Mouse (Mus musculus): Measurements from ENCODE around the gene Efcab11. TPM values are rescaled to one million over a fixed set of nuclear protein-coding genes. Genes with fewer than 3 reads are reported as not detected.
A peak's percentile ranks its signal among the peaks of the same experiment; 100 is the strongest.
"Not testable (repeated sequence)": the region's sequence is repeated elsewhere in the genome, so short reads cannot be mapped to it uniquely, and the experiment has no call there.

Efcab11 gene
- polyA plus RNA-seq, 1 experiment from 2014 or later, result 12.5 TPM

DNA sequence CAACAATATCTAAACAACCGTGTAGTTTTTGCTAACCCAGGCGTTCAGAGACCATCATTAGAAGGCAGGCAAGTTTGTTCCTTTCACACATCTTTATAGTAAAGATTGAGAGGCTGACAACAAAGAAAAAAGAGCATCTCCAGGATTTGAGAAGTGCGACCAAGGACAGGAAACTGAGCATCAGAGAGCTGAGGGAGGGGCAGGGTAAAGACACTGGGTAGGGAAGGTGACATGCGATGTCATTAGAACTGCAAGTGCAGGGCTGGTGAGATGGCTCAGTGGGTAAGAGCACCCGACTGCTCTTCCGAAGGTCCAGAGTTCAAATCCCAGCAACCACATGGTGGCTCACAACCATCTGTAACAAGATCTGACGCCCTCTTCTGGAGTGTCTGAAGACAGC is 77.5 kb downstream of the Efcab11 start:
- H3K4me3 ChIP-seq (ENCODE audit: low read depth, low read length); H3K9me3 ChIP-seq (replicated peaks; ENCODE audit: control insufficient read depth, low read length); H3K36me3 ChIP-seq (ENCODE audit: control insufficient read depth, insufficient read depth, low read length); ATAC-seq; H3K9ac ChIP-seq (ENCODE audit: low read length); H3K27me3 ChIP-seq (replicated peaks; ENCODE audit: control insufficient read depth, insufficient read depth, low read length); H3K27ac ChIP-seq (ENCODE audit: low read depth, low read length); H3K4me2 ChIP-seq (ENCODE audit: low read length); DNase-seq (ENCODE audit: low spot score); H3K4me1 ChIP-seq (ENCODE audit: control insufficient read depth, insufficient read depth, low read length): not testable (repeated sequence)
- WGBS, result 94% methylated on average over 7 of the region's 7 CpGs

DNA sequence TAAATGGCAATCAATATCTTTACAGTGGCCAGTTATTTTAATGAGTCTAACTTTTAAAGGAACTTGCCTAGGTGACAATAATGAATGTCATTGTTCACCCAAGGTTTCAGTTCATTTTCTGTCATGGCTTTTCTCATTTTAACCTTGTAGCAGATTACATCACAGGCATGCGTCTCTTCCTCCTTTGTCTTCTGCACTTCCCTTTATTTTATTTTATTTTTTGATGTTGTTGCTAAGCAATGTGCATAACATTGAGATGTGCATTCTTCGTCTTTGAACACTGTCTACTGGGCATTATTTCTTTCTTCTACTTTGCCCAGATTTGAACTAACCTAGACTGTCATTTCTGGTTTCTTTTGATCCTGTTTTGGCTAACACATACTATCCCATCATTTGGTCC is 88.3 kb downstream of the Efcab11 start:
- H3K4me1 ChIP-seq (ENCODE audit: control insufficient read depth, insufficient read depth, low read length), result no peaks in the 10 kb centered on the region
- WGBS, result 73% methylated on average over 2 of the region's 2 CpGs
- no peak overlapping the region for H3K27ac ChIP-seq (ENCODE audit: low read depth, low read length)
- no peaks in the 10 kb centered on the region for H3K9me3 ChIP-seq (replicated peaks; ENCODE audit: control insufficient read depth, low read length)
- no peaks in the 10 kb centered on the region for H3K27me3 ChIP-seq (replicated peaks; ENCODE audit: control insufficient read depth, insufficient read depth, low read length)
- ATAC-seq (no peak), DNase-seq (ENCODE audit: low spot score) (no peak)
- no peak overlapping the region for H3K4me3 ChIP-seq (ENCODE audit: low read depth, low read length)
- no peaks in the 10 kb centered on the region for H3K36me3 ChIP-seq (ENCODE audit: control insufficient read depth, insufficient read depth, low read length)
- no peak overlapping the region for H3K4me2 ChIP-seq (ENCODE audit: low read length)
- H3K9ac ChIP-seq (ENCODE audit: low read length), result no peak overlapping the region

DNA sequence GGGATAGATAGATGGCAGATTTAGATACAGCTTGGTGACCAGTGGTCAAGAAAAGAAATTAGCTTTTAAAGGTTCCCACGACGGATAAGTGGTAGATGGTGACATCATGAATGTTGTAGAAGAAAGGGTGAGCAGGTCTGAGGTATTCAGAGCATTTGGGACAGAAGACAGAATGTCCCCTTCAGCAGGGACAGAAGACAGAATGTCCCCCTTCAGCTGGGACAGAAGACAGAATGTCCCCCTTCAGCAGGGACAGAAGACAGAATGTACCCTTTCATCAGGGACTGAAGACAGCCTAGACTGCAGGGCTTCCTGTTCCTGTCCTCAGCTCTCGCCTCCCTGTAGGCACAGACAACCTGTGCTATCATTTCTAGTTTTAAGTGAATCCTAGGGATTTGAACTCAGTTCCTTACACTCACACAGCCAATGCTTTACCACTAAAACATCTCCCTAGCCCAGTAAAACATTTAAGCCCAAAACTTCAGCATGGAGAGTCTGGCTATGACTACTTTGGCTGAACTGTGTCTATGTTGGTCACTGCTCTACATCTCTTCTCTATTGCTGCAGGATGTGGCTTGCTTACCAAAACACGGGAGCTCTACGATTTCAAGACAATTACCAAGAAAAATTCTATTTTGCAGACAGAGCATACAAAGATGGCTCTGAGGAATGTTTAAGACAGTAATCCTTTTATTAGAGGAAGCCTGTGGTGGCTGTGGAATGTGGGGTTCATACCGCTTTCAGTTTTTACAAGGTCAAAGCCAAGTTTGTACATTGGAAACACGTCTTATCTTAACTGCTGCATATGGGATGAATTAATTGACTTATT is 89.2 kb downstream of the Efcab11 start:
- Histone ChIP-seq H3K9ac (ENCODE audit: low read length) (no peak overlapping the region), H3K27ac (ENCODE audit: low read depth, low read length) (no peak overlapping the region), H3K36me3 (ENCODE audit: control insufficient read depth, insufficient read depth, low read length) (no peaks in the 10 kb centered on the region), H3K4me2 (ENCODE audit: low read length) (no peak overlapping the region), H3K4me1 (ENCODE audit: control insufficient read depth, insufficient read depth, low read length) (no peaks in the 10 kb centered on the region), H3K4me3 (ENCODE audit: low read depth, low read length) (no peak overlapping the region), H3K9me3 (replicated peaks; ENCODE audit: control insufficient read depth, low read length) (no peaks in the 10 kb centered on the region), H3K27me3 (replicated peaks; ENCODE audit: control insufficient read depth, insufficient read depth, low read length) (no peaks in the 10 kb centered on the region)
- ATAC-seq, result no peak
- DNase-seq (ENCODE audit: low spot score), result no peak
- WGBS, result 88% methylated on average over 7 of the region's 7 CpGs

DNA sequence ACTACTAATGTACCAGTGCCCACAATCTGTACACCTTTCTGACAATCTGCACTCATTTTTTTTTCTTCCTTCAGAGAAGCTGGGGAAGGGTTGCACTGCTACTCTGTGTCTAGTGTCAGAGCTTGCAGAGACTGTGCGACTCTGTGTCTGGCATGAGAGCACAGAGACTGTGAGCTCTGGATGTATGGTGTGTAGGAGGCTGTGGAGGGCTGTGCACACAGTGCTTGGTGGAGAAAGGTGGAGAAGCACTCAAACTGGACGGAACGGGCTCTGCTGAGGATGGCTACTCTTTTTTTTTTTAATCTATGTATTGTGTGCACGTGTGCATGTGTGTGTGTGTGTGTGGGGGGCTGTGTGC is 90.1 kb downstream of the Efcab11 start:
- H3K36me3 ChIP-seq (ENCODE audit: control insufficient read depth, insufficient read depth, low read length), result no peaks in the 10 kb centered on the region
- no peak overlapping the region for H3K27ac ChIP-seq (ENCODE audit: low read depth, low read length)
- no peak overlapping the region for H3K4me3 ChIP-seq (ENCODE audit: low read depth, low read length)
- no peak overlapping the region for H3K9ac ChIP-seq (ENCODE audit: low read length)
- ATAC-seq, result no peak
- no peak overlapping the region for H3K4me2 ChIP-seq (ENCODE audit: low read length)
- H3K9me3 ChIP-seq (replicated peaks; ENCODE audit: control insufficient read depth, low read length), result no peaks in the 10 kb centered on the region
- no peak for DNase-seq (ENCODE audit: low spot score)
- no peaks in the 10 kb centered on the region for H3K27me3 ChIP-seq (replicated peaks; ENCODE audit: control insufficient read depth, insufficient read depth, low read length)
- 78% methylated on average over 4 of the region's 4 CpGs for WGBS
- H3K4me1 ChIP-seq (ENCODE audit: control insufficient read depth, insufficient read depth, low read length), result no peaks in the 10 kb centered on the region

DNA sequence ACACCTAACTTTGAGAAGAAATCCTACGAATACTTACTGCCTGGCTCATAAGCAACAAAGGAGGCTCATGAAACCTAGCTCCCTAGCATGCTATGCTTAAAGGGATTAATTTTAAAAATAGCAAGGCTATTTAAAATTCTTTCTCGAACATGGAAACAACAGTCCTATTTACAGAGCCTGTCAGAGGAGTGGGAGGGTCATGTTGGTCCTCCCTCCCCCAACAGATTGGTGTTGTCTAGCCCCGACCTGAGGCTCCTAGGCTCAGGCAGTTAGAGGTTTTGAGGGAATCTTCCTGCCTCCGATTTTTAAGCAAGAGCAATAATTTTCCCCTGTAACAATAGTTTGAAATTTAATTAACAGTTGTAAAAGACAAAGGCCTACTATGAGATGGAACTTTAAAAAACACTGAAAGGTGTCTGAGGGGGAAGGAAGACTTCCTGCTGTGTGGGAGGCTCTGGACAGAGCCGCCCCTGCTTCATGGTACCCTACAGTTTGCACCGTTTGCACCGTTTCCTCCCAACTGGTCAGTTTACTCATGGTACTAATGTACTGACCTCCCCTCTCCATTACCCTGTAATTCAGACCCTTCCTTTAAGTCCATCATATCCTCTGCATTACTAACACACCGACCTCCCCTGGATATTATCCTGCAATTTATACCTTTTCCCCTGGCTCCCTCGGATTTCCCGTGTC is 90.6 kb downstream of the Efcab11 start:
- DNase-seq (ENCODE audit: low spot score) (no peak), ATAC-seq (no peak)
- WGBS, result 41% methylated on average over 10 of the region's 10 CpGs
- H3K9me3 ChIP-seq (replicated peaks; ENCODE audit: control insufficient read depth, low read length), result no peaks in the 10 kb centered on the region
- no peak overlapping the region for H3K4me2 ChIP-seq (ENCODE audit: low read length)
- H3K36me3 ChIP-seq (ENCODE audit: control insufficient read depth, insufficient read depth, low read length), result no peaks in the 10 kb centered on the region
- H3K4me1 ChIP-seq (ENCODE audit: control insufficient read depth, insufficient read depth, low read length), result no peaks in the 10 kb centered on the region
- H3K27ac ChIP-seq (ENCODE audit: low read depth, low read length), result no peak overlapping the region
- no peaks in the 10 kb centered on the region for H3K27me3 ChIP-seq (replicated peaks; ENCODE audit: control insufficient read depth, insufficient read depth, low read length)
- H3K9ac ChIP-seq (ENCODE audit: low read length), result no peak overlapping the region
- H3K4me3 ChIP-seq (ENCODE audit: low read depth, low read length), result no peak overlapping the region

DNA sequence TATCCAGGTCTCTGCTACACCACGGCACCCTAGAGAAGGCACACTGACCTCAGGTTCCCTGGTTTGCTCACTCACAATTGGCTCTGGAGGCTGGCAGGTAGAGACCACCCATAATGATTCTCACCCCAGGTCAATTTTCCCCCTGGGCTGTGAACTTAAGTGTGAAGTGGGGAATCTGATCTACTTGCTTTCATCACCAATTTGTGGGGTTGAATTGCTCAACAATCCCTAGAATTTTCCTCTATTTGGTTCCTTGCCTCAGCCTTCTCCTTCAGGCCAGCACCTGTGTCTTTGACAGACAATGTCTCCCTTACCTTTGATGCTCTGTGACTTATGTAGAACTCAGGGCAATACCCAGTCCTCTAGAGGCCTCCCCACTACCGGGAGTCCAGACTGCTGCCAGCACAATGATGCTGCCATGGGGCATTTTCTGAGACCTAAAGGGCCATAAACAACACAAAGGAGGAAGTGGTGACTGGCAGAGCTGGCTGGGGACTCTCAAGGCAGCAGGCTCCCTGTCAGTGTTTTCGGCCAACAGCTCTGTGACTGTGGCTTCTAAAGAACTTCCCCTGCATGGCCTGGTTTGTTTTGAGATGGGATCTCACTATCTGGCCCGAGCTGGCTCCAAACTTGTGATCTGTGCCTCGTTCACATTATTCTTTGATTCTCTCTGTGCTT is 94.8 kb downstream of the Efcab11 start:
- no peak for ATAC-seq
- no peak overlapping the region for H3K4me3 ChIP-seq (ENCODE audit: low read depth, low read length)
- DNase-seq (ENCODE audit: low spot score), result no peak
- H3K9ac ChIP-seq (ENCODE audit: low read length), result no peak overlapping the region
- no peaks in the 10 kb centered on the region for H3K9me3 ChIP-seq (replicated peaks; ENCODE audit: control insufficient read depth, low read length)
- no peak overlapping the region for H3K27ac ChIP-seq (ENCODE audit: low read depth, low read length)
- H3K4me2 ChIP-seq (ENCODE audit: low read length), result no peak overlapping the region
- no peaks in the 10 kb centered on the region for H3K36me3 ChIP-seq (ENCODE audit: control insufficient read depth, insufficient read depth, low read length)
- 82% methylated on average over 5 of the region's 5 CpGs for WGBS
- H3K27me3 ChIP-seq (replicated peaks; ENCODE audit: control insufficient read depth, insufficient read depth, low read length), result no peaks in the 10 kb centered on the region
- H3K4me1 ChIP-seq (ENCODE audit: control insufficient read depth, insufficient read depth, low read length), result no peaks in the 10 kb centered on the region

DNA sequence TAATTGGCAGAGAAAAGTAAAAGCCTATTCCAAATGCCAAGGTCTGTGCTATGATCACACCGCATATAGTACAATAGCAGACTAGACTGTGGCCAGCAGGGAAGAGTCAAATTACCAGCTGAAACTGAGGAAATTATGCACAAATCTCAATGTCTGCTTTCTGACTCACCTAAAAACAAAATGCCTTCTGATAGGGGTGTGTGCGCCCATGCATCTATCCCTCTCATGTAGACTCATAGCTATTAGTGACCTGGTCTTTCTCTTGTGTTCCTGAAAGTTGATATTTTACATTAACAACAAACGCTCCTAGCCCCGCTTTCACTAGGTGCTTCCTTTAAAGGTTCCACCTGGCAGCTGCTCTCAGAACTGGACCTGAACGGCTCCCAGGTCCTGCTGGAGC is 102.5 kb downstream of the Efcab11 start:
- Histone ChIP-seq H3K4me3 (ENCODE audit: low read depth, low read length) (no peak overlapping the region), H3K27ac (ENCODE audit: low read depth, low read length) (no peak overlapping the region), H3K36me3 (ENCODE audit: control insufficient read depth, insufficient read depth, low read length) (no peaks in the 10 kb centered on the region), H3K9ac (ENCODE audit: low read length) (no peak overlapping the region), H3K27me3 (replicated peaks; ENCODE audit: control insufficient read depth, insufficient read depth, low read length) (no peaks in the 10 kb centered on the region), H3K9me3 (replicated peaks; ENCODE audit: control insufficient read depth, low read length) (no peaks in the 10 kb centered on the region), H3K4me1 (ENCODE audit: control insufficient read depth, insufficient read depth, low read length) (no peaks in the 10 kb centered on the region), H3K4me2 (ENCODE audit: low read length) (no peak overlapping the region)
- no peak for ATAC-seq
- 81% methylated on average over 5 of the region's 5 CpGs for WGBS
- no peak for DNase-seq (ENCODE audit: low spot score)

DNA sequence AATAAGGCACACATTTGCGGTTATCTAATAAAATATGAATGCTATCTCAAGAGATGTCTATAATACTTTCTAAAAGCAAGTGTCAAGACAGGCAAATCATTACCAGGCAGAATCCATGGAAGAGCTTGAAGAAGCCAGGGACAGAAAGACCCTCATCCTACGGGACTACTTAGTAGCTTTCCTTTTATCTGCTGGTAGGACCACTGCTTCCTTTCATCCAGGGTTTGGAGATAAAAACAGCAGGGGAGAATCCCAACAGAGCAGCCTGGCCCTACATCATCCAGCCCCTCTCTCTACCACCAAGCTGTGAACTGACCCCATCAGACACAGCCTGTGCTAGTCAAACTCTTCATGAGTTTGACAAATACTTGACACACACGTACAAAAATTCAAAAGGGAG is 103.8 kb downstream of the Efcab11 start:
- no peaks in the 10 kb centered on the region for H3K36me3 ChIP-seq (ENCODE audit: control insufficient read depth, insufficient read depth, low read length)
- WGBS, result 92% methylated on average over 3 of the region's 3 CpGs
- no peak overlapping the region for H3K27ac ChIP-seq (ENCODE audit: low read depth, low read length)
- ATAC-seq (no peak), DNase-seq (ENCODE audit: low spot score) (no peak)
- no peaks in the 10 kb centered on the region for H3K4me1 ChIP-seq (ENCODE audit: control insufficient read depth, insufficient read depth, low read length)
- H3K9ac ChIP-seq (ENCODE audit: low read length), result no peak overlapping the region
- H3K4me3 ChIP-seq (ENCODE audit: low read depth, low read length), result no peak overlapping the region
- no peaks in the 10 kb centered on the region for H3K27me3 ChIP-seq (replicated peaks; ENCODE audit: control insufficient read depth, insufficient read depth, low read length)
- H3K4me2 ChIP-seq (ENCODE audit: low read length), result no peak overlapping the region
- H3K9me3 ChIP-seq (replicated peaks; ENCODE audit: control insufficient read depth, low read length), result no peaks in the 10 kb centered on the region

DNA sequence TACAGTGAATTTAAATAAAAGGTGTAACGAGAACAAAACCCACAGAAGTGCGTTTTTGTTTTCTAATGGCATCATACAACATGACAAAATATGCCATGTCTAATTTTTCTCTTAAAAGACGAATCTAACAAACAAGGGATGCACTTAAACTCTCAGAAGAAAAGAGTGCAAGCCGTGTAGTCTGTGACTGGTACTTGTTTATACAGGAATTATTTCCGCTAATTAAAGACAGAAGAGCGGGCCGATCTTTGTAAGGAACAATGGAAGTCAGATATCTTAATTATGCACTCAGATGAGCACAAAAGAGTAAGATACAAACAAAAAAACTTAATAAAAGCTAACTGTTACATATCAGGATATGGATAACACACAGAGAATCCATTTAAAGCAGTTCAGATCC is 104.3 kb downstream of the Efcab11 start:
- WGBS, result 28% methylated on average over 7 of the region's 7 CpGs
- H3K4me1 ChIP-seq (ENCODE audit: control insufficient read depth, insufficient read depth, low read length), result no peaks in the 10 kb centered on the region
- H3K27ac ChIP-seq (ENCODE audit: low read depth, low read length), result no peak overlapping the region
- no peaks in the 10 kb centered on the region for H3K9me3 ChIP-seq (replicated peaks; ENCODE audit: control insufficient read depth, low read length)
- no peak overlapping the region for H3K4me2 ChIP-seq (ENCODE audit: low read length)
- ATAC-seq (no peak), DNase-seq (ENCODE audit: low spot score) (peak; percentile 12)
- no peaks in the 10 kb centered on the region for H3K36me3 ChIP-seq (ENCODE audit: control insufficient read depth, insufficient read depth, low read length)
- no peaks in the 10 kb centered on the region for H3K27me3 ChIP-seq (replicated peaks; ENCODE audit: control insufficient read depth, insufficient read depth, low read length)
- no peak overlapping the region for H3K4me3 ChIP-seq (ENCODE audit: low read depth, low read length)
- no peak overlapping the region for H3K9ac ChIP-seq (ENCODE audit: low read length)

Measured in forebrain, embryonic 14.5 days (tissue).